Mouse (Mus musculus): ENCODE measurements around the gene Mrpl53. TPM values are rescaled to one million over a fixed set of nuclear protein-coding genes. Genes with fewer than 3 reads are reported as not detected.
A peak's percentile ranks its signal among the peaks of the same experiment; 100 is the strongest.

Gene Mrpl53
- total RNA-seq (2021), result 100 to 1,000 TPM; 123 to 132 TPM

GRCm38 (mm10) chr6:83108762-83109668 is at the start of gene Mrpl53:
Mrpl53 (plus strand) TSS chr6:83109040.
- peak; percentile 85 to 88 for DNase-seq
- intact Hi-C loops (cut with DNase I), result loop anchor here (5.0 kb wide), 1 partner anchor 168 kb away; no protein-coding TSS in a partner anchor

- no peak for DNase-seq
- intact Hi-C loops (cut with DNase I), result no loop called here
These were observed 42.8 kb upstream of the Mrpl53 start for GRCm38 (mm10) chr6:83065995-83066394.

- intact Hi-C loops (cut with DNase I), result no loop called here
These were observed 42.4 kb upstream of the Mrpl53 start for GRCm38 (mm10) chr6:83066441-83066840.

GRCm38 (mm10) chr6:83068221-83068620 is 40.6 kb upstream of the Mrpl53 start:
- DNase-seq, result no peak
- intact Hi-C loops (cut with DNase I), result no loop called here

More at GRCm38 (mm10) chr6:83066441-83066840, 42.4 kb upstream of the Mrpl53 start:
- DNase-seq, result no peak

- intact Hi-C loops (cut with DNase I), result no loop called here
- no peak for DNase-seq
These were observed 39.9 kb upstream of the Mrpl53 start for GRCm38 (mm10) chr6:83068706-83069487.

GRCm38 (mm10) chr6:83069488-83070246 is 39.2 kb upstream of the Mrpl53 start:
- intact Hi-C loops (cut with DNase I), result no loop called here
- DNase-seq, result peak in 1 of 2 experiments; percentile 28

GRCm38 (mm10) chr6:83070247-83070310 is 38.8 kb upstream of the Mrpl53 start, which contains the start of gene Tlx2:
Tlx2 (minus strand) TSS chr6:83070293.
- no peak for DNase-seq
- intact Hi-C loops (cut with DNase I), result no loop called here

- DNase-seq, result peak; percentile 30 to 71
- intact Hi-C loops (cut with DNase I), result no loop called here
These were observed 38.3 kb upstream of the Mrpl53 start for GRCm38 (mm10) chr6:83070311-83071219.

GRCm38 (mm10) chr6:83071220-83071619 is 37.6 kb upstream of the Mrpl53 start:
- intact Hi-C loops (cut with DNase I), result no loop called here
- DNase-seq, result no peak

- intact Hi-C loops (cut with DNase I), result no loop called here
- no peak for DNase-seq
These were observed 33.9 kb upstream of the Mrpl53 start for GRCm38 (mm10) chr6:83074979-83075378.

- intact Hi-C loops (cut with DNase I), result loop anchor here (1.0 kb wide), 3 partner anchors 23 to 81 kb away; partner anchors contain the start of genes Aup1, Ccdc142 and Gm42688
- no peak for DNase-seq
These were observed 31.1 kb upstream of the Mrpl53 start, which contains the start of gene Pcgf1 for GRCm38 (mm10) chr6:83077630-83078323. Pcgf1 (plus strand) TSS chr6:83077869.

- intact Hi-C loops (cut with DNase I), result loop anchor here (1.0 kb wide), 3 partner anchors 23 to 82 kb away; partner anchors contain the start of genes Aup1, Ccdc142 and Gm42688
- DNase-seq, result peak; percentile 100
These were observed 30.4 kb upstream of the Mrpl53 start for GRCm38 (mm10) chr6:83078324-83078858.

- intact Hi-C loops (cut with DNase I), result no loop called here
These were observed 28.6 kb upstream of the Mrpl53 start for GRCm38 (mm10) chr6:83080210-83080609.

GRCm38 (mm10) chr6:83083497-83083896 is 25.3 kb upstream of the Mrpl53 start:
- intact Hi-C loops (cut with DNase I), result no loop called here
- DNase-seq, result no peak

More at GRCm38 (mm10) chr6:83080210-83080609, 28.6 kb upstream of the Mrpl53 start:
- DNase-seq, result no peak

GRCm38 (mm10) chr6:83084477-83084876 is 24.4 kb upstream of the Mrpl53 start:
- no peak for DNase-seq
- intact Hi-C loops (cut with DNase I), result no loop called here

GRCm38 (mm10) chr6:83086121-83087035 is 22.5 kb upstream of the Mrpl53 start, which contains the start of gene Lbx2:
Lbx2 (plus strand) TSS chr6:83086367.
- intact Hi-C loops (cut with DNase I), result no loop called here
- DNase-seq, result peak in 1 of 2 experiments; percentile 18

- DNase-seq, result peak; percentile 45 to 47
- intact Hi-C loops (cut with DNase I), result no loop called here
These were observed 21.5 kb upstream of the Mrpl53 start for GRCm38 (mm10) chr6:83087205-83087925.
